Mouse (Mus musculus) testis, adult 2 months (tissue): Measurements from ENCODE around the gene Nell2. TPM values are rescaled to one million over a fixed set of nuclear protein-coding genes. Genes with fewer than 3 reads are reported as not detected.

Source experiments
- H3K27ac ChIP-seq: fragments of 200-500 bp; 2 replicates; pipeline ENCODE4 v1.5.1; 2012; ENCODE audit warnings: low read depth, low read length; ENCODE audit not compliant: control insufficient read depth, insufficient read depth
- H3K27me3 ChIP-seq: fragments of 200-500 bp; 2 replicates; pipeline ENCODE4 v1.6.1; 2012; ENCODE audit warnings: mild to moderate bottlenecking, low read length, moderate library complexity; ENCODE audit not compliant: control insufficient read depth, insufficient read depth
- H3K36me3 ChIP-seq: fragments of 200-500 bp; 2 replicates; pipeline ENCODE4 v1.6.1; 2012; ENCODE audit warnings: mild to moderate bottlenecking, low read length; ENCODE audit not compliant: control insufficient read depth, insufficient read depth
- H3K4me1 ChIP-seq: fragments of 200-500 bp; 2 replicates; pipeline ENCODE4 v1.6.1; 2012; ENCODE audit warnings: low read length; ENCODE audit not compliant: control insufficient read depth, insufficient read depth
- H3K4me3 ChIP-seq: fragments of 200-500 bp; 2 replicates; pipeline ENCODE4 v1.5.1; 2012; ENCODE audit warnings: low read depth, mild to moderate bottlenecking, low read length, moderate library complexity, mixed read lengths; ENCODE audit not compliant: control insufficient read depth
- CTCF ChIP-seq: fragments of 200-500 bp; IDR thresholded peaks from 2 replicates; pipeline ENCODE4 v1.5.1; 2012; ENCODE audit warnings: low read depth, mild to moderate bottlenecking, inconsistent platforms, low read length, moderate library complexity; ENCODE audit not compliant: control insufficient read depth, insufficient read depth, insufficient replicate concordance
- POLR2A ChIP-seq: fragments of 200-500 bp; IDR thresholded peaks from 2 replicates; pipeline ENCODE4 v1.6.1; 2012; ENCODE audit warnings: low read depth, mild to moderate bottlenecking, inconsistent platforms, low read length, moderate library complexity; ENCODE audit not compliant: control insufficient read depth
- polyA plus RNA-seq: library from polyadenylated mRNA; depleted of rRNA; stranded (reverse); fragments of >200 nt; gene quantifications from 2 replicates; pipeline ENCODE4 v1.2.3, GENCODE M21; 2012

The Nell2 gene
- polyA plus RNA-seq, 1 experiment, result 11.7 TPM

GRCm38 (mm10) chr15:95081654-95082053 lies 446.7 kb downstream of the Nell2 start:
- Histone ChIP-seq H3K4me1 (no peaks in the 10 kb centered on the region), H3K27me3 (no peaks in the 10 kb centered on the region), H3K27ac (no peak overlapping the region), H3K4me3 (no peak overlapping the region), H3K36me3 (no peaks in the 10 kb centered on the region)
- no peak for TF ChIP-seq CTCF
- TF ChIP-seq POLR2A, result no peak

DNA sequence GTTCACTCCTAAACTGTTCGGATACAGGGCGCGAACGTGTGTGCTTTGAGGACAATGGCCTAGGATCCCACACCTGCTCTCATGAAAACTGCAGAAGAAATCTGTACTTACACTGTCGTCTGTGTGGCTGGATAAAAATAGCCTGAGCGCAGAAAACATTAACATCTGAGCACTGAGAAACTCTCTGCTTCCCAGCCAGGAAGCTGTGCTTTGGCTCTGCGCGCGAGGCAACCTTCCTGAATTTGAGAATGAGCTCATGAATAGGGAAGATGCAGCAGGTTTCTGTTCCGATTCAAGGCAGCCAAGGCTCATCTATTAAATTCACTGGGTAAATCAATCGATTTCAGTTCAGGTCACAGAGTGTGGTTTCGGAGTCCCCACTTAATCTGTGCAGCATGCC lies 453.0 kb downstream of the Nell2 start:
- H3K27ac ChIP-seq, result no peak overlapping the region
- no peaks in the 10 kb centered on the region for H3K4me1 ChIP-seq
- no peaks in the 10 kb centered on the region for H3K27me3 ChIP-seq
- TF ChIP-seq CTCF (no peak), POLR2A (no peak)
- H3K4me3 ChIP-seq, result no peak overlapping the region
- no peaks in the 10 kb centered on the region for H3K36me3 ChIP-seq

- Histone ChIP-seq H3K36me3 (no peaks in the 10 kb centered on the region), H3K27me3 (no peaks in the 10 kb centered on the region), H3K4me3 (no peak overlapping the region), H3K4me1 (no peaks in the 10 kb centered on the region), H3K27ac (no peak overlapping the region)
- TF ChIP-seq CTCF (no peak), POLR2A (no peak)
Measured at GRCm38 (mm10) chr15:95070881-95071280, 457.5 kb downstream of the Nell2 start.

- Histone ChIP-seq H3K36me3 (no peaks in the 10 kb centered on the region), H3K4me3 (no peak overlapping the region), H3K27me3 (no peaks in the 10 kb centered on the region), H3K27ac (no peak overlapping the region), H3K4me1 (no peaks in the 10 kb centered on the region)
- no peak for TF ChIP-seq CTCF
- TF ChIP-seq POLR2A, result no peak
Measured at GRCm38 (mm10) chr15:95068799-95069198, 459.6 kb downstream of the Nell2 start.

- TF ChIP-seq CTCF (no peak), POLR2A (no peak)
- no peak overlapping the region for H3K4me3 ChIP-seq
- H3K27me3 ChIP-seq, result no peaks in the 10 kb centered on the region
- no peak overlapping the region for H3K27ac ChIP-seq
- H3K36me3 ChIP-seq, result no peaks in the 10 kb centered on the region
- H3K4me1 ChIP-seq, result no peaks in the 10 kb centered on the region
Measured at GRCm38 (mm10) chr15:95068023-95068422, 460.3 kb downstream of the Nell2 start.

GRCm38 (mm10) chr15:95055081-95055650 lies 473.2 kb downstream of the Nell2 start:
- TF ChIP-seq POLR2A (no peak), CTCF (no peak)
- no peak overlapping the region for H3K4me3 ChIP-seq
- no peaks in the 10 kb centered on the region for H3K36me3 ChIP-seq
- no peaks in the 10 kb centered on the region for H3K27me3 ChIP-seq
- H3K4me1 ChIP-seq, result no peaks in the 10 kb centered on the region
- H3K27ac ChIP-seq, result no peak overlapping the region

GRCm38 (mm10) chr15:95049171-95049729 lies 479.1 kb downstream of the Nell2 start:
- Histone ChIP-seq H3K4me1 (no peaks in the 10 kb centered on the region), H3K36me3 (no peaks in the 10 kb centered on the region), H3K4me3 (no peak overlapping the region), H3K27me3 (no peaks in the 10 kb centered on the region), H3K27ac (no peak overlapping the region)
- TF ChIP-seq CTCF (no peak), POLR2A (no peak)

GRCm38 (mm10) chr15:95047486-95047885 lies 480.9 kb downstream of the Nell2 start:
- Histone ChIP-seq H3K4me1 (no peaks in the 10 kb centered on the region), H3K27me3 (no peaks in the 10 kb centered on the region), H3K36me3 (no peaks in the 10 kb centered on the region), H3K27ac (no peak overlapping the region), H3K4me3 (no peak overlapping the region)
- no peak for TF ChIP-seq CTCF
- TF ChIP-seq POLR2A, result no peak

GRCm38 (mm10) chr15:95044011-95044410 lies 484.3 kb downstream of the Nell2 start:
- no peaks in the 10 kb centered on the region for H3K27me3 ChIP-seq
- TF ChIP-seq POLR2A (no peak), CTCF (no peak)
- no peak overlapping the region for H3K27ac ChIP-seq
- no peaks in the 10 kb centered on the region for H3K36me3 ChIP-seq
- no peak overlapping the region for H3K4me3 ChIP-seq
- no peaks in the 10 kb centered on the region for H3K4me1 ChIP-seq
